Mouse (Mus musculus) ES-Bruce4 (cell line): ENCODE data around the gene Rpl21.

Experiments
- CTCF ChIP-seq: IDR thresholded peaks from one replicate; pipeline ENCODE4 v1.8.1; 2011; ENCODE audit warnings: low read depth, low read length
- EP300 ChIP-seq: IDR thresholded peaks from 2 replicates; pipeline ENCODE4 v1.6.1; 2011; ENCODE audit warnings: low read depth, low read length; ENCODE audit not compliant: insufficient read depth

GRCm38 (mm10) chr5:146844945-146845365 is 12.3 kb downstream of the Rpl21 start, which contains the start of gene Rasl11a:
- TF ChIP-seq CTCF (no peak), EP300 (no peak)
